Mouse (Mus musculus) midbrain, embryonic 10.5 days (tissue): Measurements from ENCODE around the gene Gtf3c1. TPM values are rescaled to one million over a fixed set of nuclear protein-coding genes. Genes with fewer than 3 reads are reported as not detected.

ENCODE experiments used
- DNase-seq: peaks from one replicate; pipeline ENCODE4 v3.0.0-alpha.2; 2017; ENCODE audit warnings: low spot score
- H3K27ac ChIP-seq: fragments of 300-500 bp; sonication (generic); replicated peaks from 2 replicates; pipeline ENCODE4 v1.5.1; 2016; ENCODE audit warnings: mild to moderate bottlenecking
- H3K27me3 ChIP-seq: fragments of 300-500 bp; sonication (generic); 2 replicates; pipeline ENCODE4 v1.6.1; 2016; ENCODE audit warnings: low read depth, mild to moderate bottlenecking; ENCODE audit not compliant: poor library complexity, severe bottlenecking
- H3K36me3 ChIP-seq: fragments of 300-500 bp; sonication (generic); 2 replicates; pipeline ENCODE4 v1.6.1; 2016; ENCODE audit warnings: mild to moderate bottlenecking, moderate library complexity
- H3K4me1 ChIP-seq: fragments of 300-500 bp; sonication (generic); 2 replicates; pipeline ENCODE4 v1.6.1; 2016
- H3K4me3 ChIP-seq: fragments of 300-500 bp; sonication (generic); 2 replicates; pipeline ENCODE4 v1.5.1; 2016; ENCODE audit warnings: mild to moderate bottlenecking, moderate library complexity
- H3K9me3 ChIP-seq: fragments of 300-500 bp; sonication (generic); replicated peaks from 2 replicates; pipeline ENCODE4 v1.6.1; 2016; ENCODE audit warnings: mild to moderate bottlenecking
- WGBS: fragments of 180-500 bp; shearing (Covaris S2); methylation state at CpG from one replicate; pipeline ENCODE4 v1.1.7; 2016; 5-methylcytosine and 5-hydroxymethylcytosine counted together
- polyA plus RNA-seq: library from polyadenylated mRNA; unstranded; fragments of >200 nt; fragmentation: Nextera tagmentation; extraction: Ambion mirVana; gene quantifications from 2 replicates; pipeline ENCODE4 v1.2.1, GENCODE M21; 2016

Gene Gtf3c1
- polyA plus RNA-seq, 1 experiment from 2014 or later = 37.5 TPM

- WGBS = 70% methylated on average over 2 of the region's 2 CpGs
- DNase-seq = no peak
- H3K27ac ChIP-seq = no peak overlapping the region
- 0 out of 2 replicates have a peak, but pooled peaks cover 5% of the 10 kb centered on the region for H3K9me3 ChIP-seq
- H3K4me3 ChIP-seq = no peak overlapping the region
- no peaks in the 10 kb centered on the region for H3K27me3 ChIP-seq
- no peaks in the 10 kb centered on the region for H3K4me1 ChIP-seq
- H3K36me3 ChIP-seq = no peaks in the 10 kb centered on the region
These were observed 101.1 kb downstream of the Gtf3c1 start for GRCm38 (mm10) chr7:125606265-125607164.

GRCm38 (mm10) chr7:125605725-125606139 lies 101.8 kb downstream of the Gtf3c1 start:
- no peak overlapping the region for H3K4me3 ChIP-seq
- DNase-seq = no peak
- H3K4me1 ChIP-seq = 0 out of 2 replicates have a peak, but pooled peaks cover 3% of the 10 kb centered on the region
- WGBS = 70% methylated on average over 4 of the region's 4 CpGs
- no peaks in the 10 kb centered on the region for H3K27me3 ChIP-seq
- H3K36me3 ChIP-seq = no peaks in the 10 kb centered on the region
- no peak overlapping the region for H3K27ac ChIP-seq
- H3K9me3 ChIP-seq = 0 out of 2 replicates have a peak, but pooled peaks cover 5% of the 10 kb centered on the region

GRCm38 (mm10) chr7:125604362-125605319 lies 102.9 kb downstream of the Gtf3c1 start:
- 86% methylated on average over 12 of the region's 12 CpGs for WGBS
- Histone ChIP-seq H3K4me1 (0 out of 2 replicates have a peak, but pooled peaks cover 3% of the 10 kb centered on the region), H3K36me3 (no peaks in the 10 kb centered on the region), H3K9me3 (0 out of 2 replicates have a peak, but pooled peaks cover 5% of the 10 kb centered on the region), H3K27ac (no peak overlapping the region), H3K27me3 (no peaks in the 10 kb centered on the region), H3K4me3 (no peak overlapping the region)
- DNase-seq = no peak

GRCm38 (mm10) chr7:125603185-125603631 lies 104.4 kb downstream of the Gtf3c1 start, which contains the start of gene Il21r:
Gene Il21r (plus strand): TSS chr7:125603429.
- 0 out of 2 replicates have a peak, but pooled peaks cover 3% of the 10 kb centered on the region for H3K4me1 ChIP-seq
- no peaks in the 10 kb centered on the region for H3K36me3 ChIP-seq
- H3K9me3 ChIP-seq = no peaks in the 10 kb centered on the region
- H3K4me3 ChIP-seq = no peak within 1 kb of the TSS
- H3K27ac ChIP-seq = no peak within 1 kb of the TSS
- H3K27me3 ChIP-seq = no peaks in the 10 kb centered on the region
- WGBS = 77% methylated on average over 11 of the region's 11 CpGs
- no peak for DNase-seq

GRCm38 (mm10) chr7:125601821-125602448 lies 105.6 kb downstream of the Gtf3c1 start:
- H3K27ac ChIP-seq = no peak overlapping the region
- 0 out of 2 replicates have a peak, but pooled peaks cover 7% of the 10 kb centered on the region for H3K4me1 ChIP-seq
- 82% methylated on average over 11 of the region's 11 CpGs for WGBS
- DNase-seq = no peak
- H3K36me3 ChIP-seq = no peaks in the 10 kb centered on the region
- no peak overlapping the region for H3K4me3 ChIP-seq
- H3K27me3 ChIP-seq = no peaks in the 10 kb centered on the region
- H3K9me3 ChIP-seq = no peaks in the 10 kb centered on the region

- Histone ChIP-seq H3K4me1 (0 out of 2 replicates have a peak, but pooled peaks cover 7% of the 10 kb centered on the region), H3K4me3 (no peak overlapping the region), H3K9me3 (no peaks in the 10 kb centered on the region), H3K36me3 (no peaks in the 10 kb centered on the region), H3K27ac (no peak overlapping the region), H3K27me3 (no peaks in the 10 kb centered on the region)
- 88% methylated on average over 6 of the region's 6 CpGs for WGBS
- no peak for DNase-seq
These were observed 106.3 kb downstream of the Gtf3c1 start for GRCm38 (mm10) chr7:125601280-125601670.

- Histone ChIP-seq H3K27ac (peak overlapping the region; percentile 13; the same call in 1 of the 2 replicates), H3K27me3 (no peaks in the 10 kb centered on the region), H3K36me3 (no peaks in the 10 kb centered on the region), H3K9me3 (no peaks in the 10 kb centered on the region), H3K4me3 (no peak overlapping the region), H3K4me1 (0 out of 2 replicates have a peak, but pooled peaks cover 7% of the 10 kb centered on the region)
- WGBS = 52% methylated on average over 6 of the region's 6 CpGs
- no peak for DNase-seq
These were observed 106.8 kb downstream of the Gtf3c1 start for GRCm38 (mm10) chr7:125600612-125601279.

GRCm38 (mm10) chr7:125600136-125600535 lies 107.4 kb downstream of the Gtf3c1 start:
- Histone ChIP-seq H3K27ac (no peak overlapping the region; the same call in 1 of the 2 replicates), H3K36me3 (no peaks in the 10 kb centered on the region), H3K27me3 (no peaks in the 10 kb centered on the region), H3K4me1 (0 out of 2 replicates have a peak, but pooled peaks cover 7% of the 10 kb centered on the region), H3K4me3 (no peak overlapping the region), H3K9me3 (no peaks in the 10 kb centered on the region)
- no peak for DNase-seq
- WGBS = 78% methylated on average over 10 of the region's 10 CpGs

GRCm38 (mm10) chr7:125599373-125599973 lies 108.1 kb downstream of the Gtf3c1 start:
- H3K4me1 ChIP-seq = 0 out of 2 replicates have a peak, but pooled peaks cover 7% of the 10 kb centered on the region
- no peaks in the 10 kb centered on the region for H3K36me3 ChIP-seq
- no peaks in the 10 kb centered on the region for H3K9me3 ChIP-seq
- H3K27ac ChIP-seq = no peak overlapping the region
- WGBS = 69% methylated on average over 4 of the region's 4 CpGs
- H3K27me3 ChIP-seq = no peaks in the 10 kb centered on the region
- DNase-seq = no peak
- H3K4me3 ChIP-seq = no peak overlapping the region

GRCm38 (mm10) chr7:125597516-125598347 lies 109.8 kb downstream of the Gtf3c1 start:
- 84% methylated on average over 11 of the region's 11 CpGs for WGBS
- H3K4me3 ChIP-seq = no peak overlapping the region
- 0 out of 2 replicates have a peak, but pooled peaks cover 7% of the 10 kb centered on the region for H3K4me1 ChIP-seq
- DNase-seq = no peak
- H3K27me3 ChIP-seq = no peaks in the 10 kb centered on the region
- H3K27ac ChIP-seq = 0 out of 2 replicates have a peak overlapping the region, but pooled peaks have one; percentile 3
- no peaks in the 10 kb centered on the region for H3K36me3 ChIP-seq
- H3K9me3 ChIP-seq = no peaks in the 10 kb centered on the region
